Mouse (Mus musculus) hindbrain, embryonic 16.5 days (tissue): Measurements from ENCODE around the gene Trpc4ap. TPM values are rescaled to one million over a fixed set of nuclear protein-coding genes. Genes with fewer than 3 reads are reported as not detected.

Experiments
- ATAC-seq: fragments of 200-750 bp; cut with Nextera tagmentation; 2 replicates; pipeline ENCODE4 v1.8.0; 2017; ENCODE audit warnings: moderate TSS enrichment, moderate library complexity
- H3K27ac ChIP-seq: fragments of 300-500 bp; sonication (generic); 2 replicates; pipeline ENCODE4 v1.5.1; 2014; ENCODE audit warnings: low read depth, mild to moderate bottlenecking, control low read depth, low read length, moderate library complexity
- H3K27me3 ChIP-seq: fragments of 300-500 bp; sonication (generic); replicated peaks from 2 replicates; pipeline ENCODE4 v1.6.1; 2014; ENCODE audit warnings: low read length; ENCODE audit not compliant: control insufficient read depth, insufficient read depth
- H3K36me3 ChIP-seq: fragments of 300-500 bp; sonication (generic); 2 replicates; pipeline ENCODE4 v1.6.1; 2014; ENCODE audit warnings: mild to moderate bottlenecking, low read length, moderate library complexity, mixed read lengths; ENCODE audit not compliant: control insufficient read depth, insufficient read depth
- H3K4me1 ChIP-seq: fragments of 300-500 bp; sonication (generic); 2 replicates; pipeline ENCODE4 v1.6.1; 2014; ENCODE audit warnings: low read depth, low read length; ENCODE audit not compliant: control insufficient read depth, insufficient read depth
- H3K4me2 ChIP-seq: fragments of 300-500 bp; sonication (generic); 2 replicates; pipeline ENCODE4 v1.6.1; 2014; ENCODE audit warnings: mild to moderate bottlenecking, low read length, control low read depth, moderate library complexity
- H3K4me3 ChIP-seq: fragments of 300-500 bp; sonication (generic); 2 replicates; pipeline ENCODE4 v1.5.1; 2014; ENCODE audit warnings: mild to moderate bottlenecking, low read length, control low read depth, moderate library complexity
- H3K9ac ChIP-seq: fragments of 300-500 bp; sonication (generic); 2 replicates; pipeline ENCODE4 v1.6.1; 2014; ENCODE audit warnings: low read depth, mild to moderate bottlenecking, control low read depth, low read length, moderate library complexity
- H3K9me3 ChIP-seq: fragments of 300-500 bp; sonication (generic); 2 replicates; pipeline ENCODE4 v1.6.1; 2014; ENCODE audit warnings: mild to moderate bottlenecking, low read length, moderate library complexity; ENCODE audit not compliant: control insufficient read depth
- WGBS: fragments of 180-500 bp; shearing (Covaris S2); extraction: QIAGEN DNeasy Blood & Tissue Kit; methylation state at CpG from one replicate; pipeline ENCODE4 v1.1.7; 2014; 5-methylcytosine and 5-hydroxymethylcytosine counted together
- polyA plus RNA-seq: library from polyadenylated mRNA; unstranded; fragments of >200 nt; fragmentation: Nextera tagmentation; extraction: Ambion mirVana; gene quantifications from 2 replicates; pipeline ENCODE4 v1.2.1, GENCODE M21; 2015

The Trpc4ap gene
- polyA plus RNA-seq, 1 experiment from 2014 or later: 155 TPM

- Histone ChIP-seq H3K4me3 (no peak overlapping the region), H3K9me3 (no peaks in the 10 kb centered on the region), H3K9ac (no peak overlapping the region), H3K27me3 (peaks cover 17% of the 10 kb centered on the region), H3K4me1 (no peaks in the 10 kb centered on the region; the same call in 1 of the 2 replicates), H3K27ac (no peak overlapping the region), H3K4me2 (no peak overlapping the region), H3K36me3 (peaks cover 60% of the 10 kb centered on the region)
- ATAC-seq: no peak
- WGBS: 94% methylated on average over 4 of the region's 4 CpGs
These were observed 54.8 kb downstream of the Trpc4ap start for GRCm38 (mm10) chr2:155637411-155637810.

DNA sequence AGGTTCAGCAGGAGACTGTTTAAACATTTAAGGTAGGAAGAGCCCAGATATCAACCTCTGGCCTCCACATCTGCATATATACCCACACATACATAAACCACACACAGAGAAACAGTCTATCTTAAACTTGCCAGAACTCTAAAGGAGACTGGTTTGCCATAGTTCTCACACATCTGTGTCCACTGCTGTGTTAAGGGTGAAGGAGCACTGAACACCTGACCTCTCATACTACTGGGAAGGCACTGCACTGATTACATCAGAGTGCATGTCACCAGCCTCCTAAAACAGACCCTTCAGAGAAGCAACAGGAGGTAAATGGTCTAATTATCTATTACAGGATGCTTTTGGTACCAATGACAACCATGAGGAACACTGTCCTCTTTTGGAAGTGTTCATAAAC, 55.3 kb downstream of the Trpc4ap start:
- no peak for ATAC-seq
- no peaks in the 10 kb centered on the region; the same call in 1 of the 2 replicates for H3K4me1 ChIP-seq
- peaks cover 63% of the 10 kb centered on the region for H3K36me3 ChIP-seq
- peaks cover 22% of the 10 kb centered on the region for H3K27me3 ChIP-seq
- H3K9me3 ChIP-seq: no peaks in the 10 kb centered on the region
- H3K27ac ChIP-seq: no peak overlapping the region
- no peak overlapping the region for H3K9ac ChIP-seq
- no peak overlapping the region for H3K4me2 ChIP-seq
- no peak overlapping the region for H3K4me3 ChIP-seq

DNA sequence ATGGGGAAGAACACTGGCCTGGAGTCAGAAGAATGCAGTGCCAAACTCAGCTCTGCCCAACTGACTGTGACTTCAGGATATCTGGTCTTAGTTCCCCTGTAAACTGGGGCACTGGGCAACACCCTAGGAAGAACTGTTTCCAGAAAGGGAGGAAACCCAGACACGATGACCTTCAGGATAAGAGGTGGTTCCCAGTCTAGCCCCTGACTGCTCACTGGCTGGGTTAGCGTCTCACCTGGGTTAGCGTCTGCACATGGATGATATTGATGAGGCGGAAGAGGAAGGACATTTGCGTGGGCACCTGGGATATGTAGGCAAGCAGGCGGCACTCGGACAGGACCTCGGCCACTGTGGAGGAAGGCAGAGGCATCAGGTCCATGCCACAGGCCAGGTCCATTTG, 56.2 kb downstream of the Trpc4ap start:
- no peak overlapping the region for H3K4me2 ChIP-seq
- peaks cover 3% of the 10 kb centered on the region for H3K4me1 ChIP-seq
- H3K9ac ChIP-seq: no peak overlapping the region
- no peak overlapping the region for H3K27ac ChIP-seq
- peaks cover 63% of the 10 kb centered on the region for H3K36me3 ChIP-seq
- no peak overlapping the region for H3K4me3 ChIP-seq
- WGBS: 94% methylated on average over 8 of the region's 8 CpGs
- no peaks in the 10 kb centered on the region for H3K9me3 ChIP-seq
- ATAC-seq: no peak
- peaks cover 25% of the 10 kb centered on the region for H3K27me3 ChIP-seq

- H3K27ac ChIP-seq: no peak overlapping the region
- H3K4me2 ChIP-seq: no peak overlapping the region
- H3K36me3 ChIP-seq: peaks cover 51% of the 10 kb centered on the region
- peaks cover 25% of the 10 kb centered on the region for H3K27me3 ChIP-seq
- H3K4me3 ChIP-seq: no peak overlapping the region
- no peak overlapping the region for H3K9ac ChIP-seq
- WGBS: 91% methylated on average over 8 of the region's 8 CpGs
- ATAC-seq: no peak
- H3K4me1 ChIP-seq: peaks cover 12% of the 10 kb centered on the region; the same call in 1 of the 2 replicates
- no peaks in the 10 kb centered on the region for H3K9me3 ChIP-seq
These were observed 57.6 kb downstream of the Trpc4ap start for GRCm38 (mm10) chr2:155634562-155634961.

GRCm38 (mm10) chr2:155633731-155634130, 58.5 kb downstream of the Trpc4ap start:
- H3K4me2 ChIP-seq: no peak overlapping the region
- peaks cover 44% of the 10 kb centered on the region for H3K36me3 ChIP-seq
- no peak for ATAC-seq
- peaks cover 25% of the 10 kb centered on the region for H3K27me3 ChIP-seq
- H3K4me3 ChIP-seq: no peak overlapping the region
- peaks cover 21% of the 10 kb centered on the region for H3K4me1 ChIP-seq
- WGBS: 92% methylated on average over 9 of the region's 9 CpGs
- no peaks in the 10 kb centered on the region for H3K9me3 ChIP-seq
- H3K27ac ChIP-seq: no peak overlapping the region
- no peak overlapping the region for H3K9ac ChIP-seq

- Histone ChIP-seq H3K27me3 (peaks cover 25% of the 10 kb centered on the region), H3K4me3 (no peak overlapping the region), H3K9me3 (no peaks in the 10 kb centered on the region)
These were observed 59.1 kb downstream of the Trpc4ap start for GRCm38 (mm10) chr2:155633121-155633520.

DNA sequence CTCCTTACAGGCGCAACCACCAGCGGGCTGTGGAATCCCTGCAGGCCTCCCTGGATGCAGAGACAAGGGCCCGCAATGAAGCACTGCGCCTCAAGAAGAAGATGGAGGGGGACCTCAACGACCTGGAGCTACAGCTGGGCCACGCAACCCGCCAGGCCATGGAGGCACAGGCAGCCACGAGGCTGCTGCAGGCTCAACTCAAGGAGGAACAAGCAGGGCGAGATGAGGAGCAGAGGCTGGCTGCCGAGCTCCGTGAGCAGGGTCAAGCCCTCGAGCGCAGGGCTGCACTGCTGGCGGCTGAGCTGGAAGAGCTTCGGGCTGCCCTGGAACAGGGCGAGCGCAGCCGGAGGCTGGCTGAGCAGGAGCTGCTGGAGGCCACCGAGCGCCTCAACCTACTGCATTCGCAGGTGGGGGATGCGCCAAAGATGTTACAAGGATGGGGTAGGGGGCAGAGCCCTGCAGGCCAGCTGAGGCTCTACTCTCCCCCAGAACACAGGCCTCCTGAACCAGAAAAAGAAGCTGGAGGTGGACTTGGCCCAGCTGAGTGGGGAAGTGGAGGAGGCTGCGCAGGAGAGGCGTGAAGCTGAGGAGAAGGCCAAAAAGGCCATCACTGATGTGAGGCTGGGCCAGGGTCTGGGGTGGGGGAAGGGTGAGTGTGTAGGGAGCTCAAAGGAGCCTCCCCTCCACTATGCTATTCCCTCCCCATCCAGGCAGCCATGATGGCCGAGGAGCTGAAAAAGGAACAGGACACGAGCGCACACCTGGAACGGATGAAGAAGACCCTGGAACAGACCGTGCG, 59.8 kb downstream of the Trpc4ap start:
- peaks cover 29% of the 10 kb centered on the region for H3K27me3 ChIP-seq

More at GRCm38 (mm10) chr2:155633121-155633520, 59.1 kb downstream of the Trpc4ap start:
- H3K9ac ChIP-seq: no peak overlapping the region
- no peak overlapping the region for H3K4me2 ChIP-seq
- no peak for ATAC-seq
- H3K36me3 ChIP-seq: peaks cover 44% of the 10 kb centered on the region
- 67% methylated on average over 19 of the region's 19 CpGs for WGBS
- H3K27ac ChIP-seq: no peak overlapping the region
- peaks cover 21% of the 10 kb centered on the region for H3K4me1 ChIP-seq

GRCm38 (mm10) chr2:155630590-155631416, 61.4 kb downstream of the Trpc4ap start:
- Histone ChIP-seq H3K36me3 (peaks cover 30% of the 10 kb centered on the region), H3K27me3 (peaks cover 29% of the 10 kb centered on the region), H3K4me3 (no peak overlapping the region), H3K9ac (peak overlapping the region; percentile 42), H3K9me3 (no peaks in the 10 kb centered on the region), H3K4me1 (peaks cover 21% of the 10 kb centered on the region), H3K4me2 (no peak overlapping the region), H3K27ac (no peak overlapping the region)
- 26% methylated on average over 43 of the region's 43 CpGs for WGBS
- ATAC-seq: no peak

More for the DNA sequence above, 59.8 kb downstream of the Trpc4ap start:
- Histone ChIP-seq H3K9me3 (no peaks in the 10 kb centered on the region), H3K4me1 (peaks cover 21% of the 10 kb centered on the region), H3K36me3 (peaks cover 36% of the 10 kb centered on the region), H3K4me3 (no peak overlapping the region), H3K27ac (no peak overlapping the region), H3K9ac (no peak overlapping the region), H3K4me2 (no peak overlapping the region)
- ATAC-seq: no peak
- WGBS: 65% methylated on average over 30 of the region's 30 CpGs

DNA sequence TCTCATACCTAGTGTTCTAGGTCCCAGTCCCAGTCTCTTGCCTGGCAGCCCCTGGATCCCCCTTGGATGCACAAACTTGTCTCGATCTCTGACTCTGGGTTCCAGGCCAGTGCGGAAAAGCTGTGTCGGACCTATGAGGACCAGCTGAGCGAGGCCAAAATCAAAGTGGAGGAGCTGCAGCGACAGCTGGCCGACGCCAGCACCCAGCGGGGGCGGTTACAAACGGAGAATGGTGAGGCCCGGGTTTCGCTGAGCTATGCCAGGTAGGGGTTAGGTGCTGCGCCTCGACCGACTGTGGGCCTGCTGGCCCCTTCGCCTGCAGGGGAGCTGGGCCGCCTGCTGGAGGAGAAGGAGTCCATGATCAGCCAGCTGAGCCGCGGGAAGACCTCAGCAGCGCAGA, 62.0 kb downstream of the Trpc4ap start:
- no peak for ATAC-seq
- no peak overlapping the region for H3K27ac ChIP-seq
- peaks cover 21% of the 10 kb centered on the region for H3K4me1 ChIP-seq
- no peak overlapping the region for H3K4me2 ChIP-seq
- H3K9me3 ChIP-seq: no peaks in the 10 kb centered on the region
- H3K4me3 ChIP-seq: no peak overlapping the region
- WGBS: 34% methylated on average over 20 of the region's 20 CpGs
- peak overlapping the region; percentile 42 for H3K9ac ChIP-seq
- peaks cover 24% of the 10 kb centered on the region for H3K36me3 ChIP-seq
- H3K27me3 ChIP-seq: peaks cover 28% of the 10 kb centered on the region
